Mouse (Mus musculus): ENCODE measurements at regions not wholly inside any gene's neighbourhood (a gene's known extent, or its start where the extent isn't known, plus 50 kb on each side); places are given as distances from the start of the nearest gene placed in this dataset.

DNA sequence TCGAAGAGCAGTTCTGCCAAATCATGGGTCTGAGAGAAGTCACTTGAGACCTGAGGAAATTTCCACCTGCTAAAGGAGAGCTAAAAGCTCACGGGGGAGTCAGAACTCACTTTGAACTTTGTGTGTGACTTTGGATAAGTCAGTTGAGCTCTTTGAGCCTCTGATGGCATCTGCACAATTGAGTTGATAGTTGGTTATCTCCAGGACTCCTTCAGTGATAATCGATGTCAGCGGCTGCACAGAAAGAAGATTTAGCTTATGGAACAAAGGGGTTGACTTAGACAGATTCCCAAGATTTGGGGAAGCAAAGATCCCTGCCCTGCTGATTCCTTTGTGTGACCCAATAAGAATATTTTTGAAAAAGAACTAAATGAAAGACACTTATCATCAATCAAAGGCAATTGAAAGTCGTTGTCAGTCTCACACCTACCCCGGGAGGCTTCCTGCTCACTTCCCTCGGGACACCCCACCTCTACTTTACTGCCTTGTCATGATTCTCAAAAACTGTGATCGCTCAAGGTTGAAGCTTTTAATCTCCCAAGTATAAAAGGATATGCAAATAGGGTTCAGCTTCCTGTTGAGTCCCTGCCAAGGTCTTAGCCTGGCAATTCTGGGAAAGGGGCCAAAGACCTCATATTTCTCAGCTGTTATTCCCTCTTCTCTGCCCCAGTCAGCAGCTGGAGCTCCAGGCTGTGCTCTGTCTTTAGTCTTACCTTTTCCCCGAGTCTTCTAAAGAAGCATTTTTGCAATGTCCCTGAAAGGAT lies 145.4 kb downstream of the Dad1 start:
- Histone ChIP-seq H3K27ac (ENCODE audit: low read depth) (no peak overlapping the region), H3K4me3 (ENCODE audit: low read depth, low read length) (no peak overlapping the region), H3K9ac (replicated peaks) (no peak overlapping the region), H3K4me2 (ENCODE audit: low read depth, low read length) (no peak overlapping the region), H3K9me3 (ENCODE audit: low read length) (no peaks in the 10 kb centered on the region), H3K27me3 (ENCODE audit: insufficient read depth, low read length) (no peaks in the 10 kb centered on the region), H3K36me3 (replicated peaks; ENCODE audit: insufficient read depth, low read length) (no peaks in the 10 kb centered on the region), H3K4me1 (ENCODE audit: insufficient read depth) (no peaks in the 10 kb centered on the region)
- 23% methylated on average over 9 of the region's 9 CpGs for WGBS (ENCODE audit: insufficient replicate concordance)
- TF ChIP-seq CTCF (IDR thresholded peaks at IDR 0.05; ENCODE audit: low read depth) (no peak), EP300 (IDR thresholded peaks at IDR 0.05; ENCODE audit: low read depth) (0 out of 2 replicates have a peak, but pooled peaks have one; percentile 9)
- DNase-seq, result peak; percentile 19
- no peak for ATAC-seq

DNA sequence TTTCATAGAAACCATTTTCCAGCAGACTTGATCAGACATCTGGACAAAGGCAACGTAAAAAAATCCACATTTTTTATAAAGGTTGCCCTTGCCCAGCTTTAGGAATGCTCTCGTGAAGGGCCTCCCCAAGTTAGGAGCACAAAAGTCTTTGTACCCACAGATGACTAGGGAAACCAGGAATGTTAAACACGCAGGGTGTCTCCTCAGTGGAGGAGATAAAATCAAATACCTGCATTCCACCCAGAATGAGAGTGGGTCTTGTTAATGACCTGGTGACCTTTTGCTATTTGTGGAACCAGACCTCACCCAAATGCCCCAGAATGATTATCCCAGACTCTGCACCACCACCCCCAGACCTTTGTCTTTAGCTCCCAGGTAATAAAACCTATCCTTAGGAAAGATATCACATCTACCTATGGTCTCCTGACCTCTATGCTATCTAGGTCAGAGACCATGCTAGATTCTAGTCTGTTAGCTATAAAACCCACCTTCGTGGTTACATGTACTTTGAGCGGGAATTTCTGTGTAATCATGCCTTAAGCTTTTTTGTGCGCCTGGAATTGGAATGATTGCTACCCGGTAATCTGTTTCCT lies 146.6 kb downstream of the Dad1 start:
- Histone ChIP-seq H3K4me1 (ENCODE audit: insufficient read depth) (no peaks in the 10 kb centered on the region), H3K4me3 (ENCODE audit: low read depth, low read length) (no peak overlapping the region), H3K36me3 (replicated peaks; ENCODE audit: insufficient read depth, low read length) (no peaks in the 10 kb centered on the region), H3K27me3 (ENCODE audit: insufficient read depth, low read length) (no peaks in the 10 kb centered on the region), H3K27ac (ENCODE audit: low read depth) (no peak overlapping the region), H3K9ac (replicated peaks) (no peak overlapping the region), H3K4me2 (ENCODE audit: low read depth, low read length) (no peak overlapping the region), H3K9me3 (ENCODE audit: low read length) (no peaks in the 10 kb centered on the region)
- WGBS (ENCODE audit: insufficient replicate concordance), result 74% methylated on average over 7 of the region's 7 CpGs
- no peak for DNase-seq
- no peak for ATAC-seq
- TF ChIP-seq EP300 (IDR thresholded peaks at IDR 0.05; ENCODE audit: low read depth), result no peak
- TF ChIP-seq CTCF (IDR thresholded peaks at IDR 0.05; ENCODE audit: low read depth), result no peak

DNA sequence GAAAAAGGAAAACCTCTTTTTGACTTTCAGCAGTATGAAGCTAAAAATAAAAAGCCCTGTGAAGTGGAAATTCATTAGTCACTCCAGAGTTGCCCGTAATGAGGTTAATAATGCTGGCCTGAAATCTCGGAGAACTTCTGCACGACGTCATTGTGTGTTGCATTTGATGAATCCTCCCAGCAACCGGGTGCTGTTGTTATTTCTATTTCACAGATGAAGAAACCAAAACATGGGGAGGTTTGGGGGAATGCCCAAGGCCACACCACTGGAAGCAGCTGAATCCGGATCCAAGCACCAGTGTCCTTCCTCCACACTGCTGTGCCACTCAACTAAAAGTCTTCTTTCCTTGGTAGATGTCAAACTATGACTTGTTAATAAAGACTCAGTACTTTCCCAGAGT lies 149.7 kb downstream of the Dad1 start:
- TF ChIP-seq CTCF (IDR thresholded peaks at IDR 0.05; ENCODE audit: low read depth), result no peak
- no peak for TF ChIP-seq EP300 (IDR thresholded peaks at IDR 0.05; ENCODE audit: low read depth)
- Histone ChIP-seq H3K4me2 (ENCODE audit: low read depth, low read length) (no peak overlapping the region), H3K36me3 (replicated peaks; ENCODE audit: insufficient read depth, low read length) (no peaks in the 10 kb centered on the region), H3K9me3 (ENCODE audit: low read length) (no peaks in the 10 kb centered on the region), H3K27ac (ENCODE audit: low read depth) (no peak overlapping the region), H3K4me3 (ENCODE audit: low read depth, low read length) (no peak overlapping the region), H3K27me3 (ENCODE audit: insufficient read depth, low read length) (no peaks in the 10 kb centered on the region), H3K4me1 (ENCODE audit: insufficient read depth) (no peaks in the 10 kb centered on the region), H3K9ac (replicated peaks) (no peak overlapping the region)
- DNase-seq, result no peak
- WGBS (ENCODE audit: insufficient replicate concordance), result 79% methylated on average over 6 of the region's 6 CpGs
- no peak for ATAC-seq

GRCm38 (mm10) chr14:54103541-54103940 lies 150.4 kb downstream of the Dad1 start:
- Histone ChIP-seq H3K4me3 (ENCODE audit: low read depth, low read length) (no peak overlapping the region), H3K9me3 (ENCODE audit: low read length) (no peaks in the 10 kb centered on the region), H3K27me3 (ENCODE audit: insufficient read depth, low read length) (no peaks in the 10 kb centered on the region), H3K36me3 (replicated peaks; ENCODE audit: insufficient read depth, low read length) (no peaks in the 10 kb centered on the region), H3K4me2 (ENCODE audit: low read depth, low read length) (no peak overlapping the region), H3K27ac (ENCODE audit: low read depth) (no peak overlapping the region), H3K4me1 (ENCODE audit: insufficient read depth) (no peaks in the 10 kb centered on the region), H3K9ac (replicated peaks) (no peak overlapping the region)
- ATAC-seq (no peak), DNase-seq (no peak)
- TF ChIP-seq EP300 (IDR thresholded peaks at IDR 0.05; ENCODE audit: low read depth) (no peak), CTCF (IDR thresholded peaks at IDR 0.05; ENCODE audit: low read depth) (no peak)
- WGBS (ENCODE audit: insufficient replicate concordance), result 80% methylated on average over 5 of the region's 5 CpGs

DNA sequence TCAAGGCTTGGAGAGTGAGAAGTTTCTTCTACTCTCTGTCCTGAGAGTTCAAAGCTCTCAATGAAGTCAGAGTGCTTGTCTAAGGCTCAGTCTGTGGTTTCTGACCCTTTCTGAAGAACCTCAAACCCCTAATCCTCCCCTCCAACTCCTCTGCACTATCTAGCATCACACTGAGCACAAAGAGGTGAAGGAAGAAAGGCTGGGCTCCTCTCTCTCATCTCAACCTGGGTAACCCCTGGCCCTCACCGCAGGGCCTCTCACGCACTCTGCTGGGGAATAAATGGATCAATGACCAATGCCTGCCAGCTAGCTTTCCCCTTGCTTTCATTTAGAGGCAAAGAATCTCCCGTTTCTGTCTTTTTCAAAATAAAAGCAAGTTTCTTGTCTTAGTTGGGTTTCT lies 150.8 kb downstream of the Dad1 start:
- no peak overlapping the region for H3K4me3 ChIP-seq (ENCODE audit: low read depth, low read length)
- ATAC-seq, result no peak

DNA sequence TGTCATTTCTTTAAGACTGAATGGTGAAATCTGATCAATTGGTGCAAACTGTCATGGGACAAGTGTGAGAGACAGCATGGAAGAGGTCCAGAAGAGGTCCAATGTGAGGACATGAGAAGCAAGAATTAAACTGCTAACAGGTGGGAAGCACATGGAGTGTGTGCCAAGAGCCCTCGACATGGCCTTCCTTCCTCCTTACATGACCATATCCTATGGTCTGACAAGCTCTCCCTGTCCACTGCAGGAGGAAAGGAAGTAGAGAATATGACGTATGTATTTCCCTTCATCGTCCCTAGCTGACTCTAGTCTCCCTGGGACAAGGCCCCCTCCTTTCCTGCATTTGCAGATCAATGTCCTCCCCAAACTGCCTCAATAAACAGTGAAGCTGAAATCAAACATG lies 152.1 kb downstream of the Dad1 start:
- no peak for DNase-seq
- no peak for ATAC-seq
- TF ChIP-seq EP300 (IDR thresholded peaks at IDR 0.05; ENCODE audit: low read depth), result no peak
- no peak for TF ChIP-seq CTCF (IDR thresholded peaks at IDR 0.05; ENCODE audit: low read depth)
- no peak overlapping the region for H3K4me3 ChIP-seq (ENCODE audit: low read depth, low read length)
- H3K27ac ChIP-seq (ENCODE audit: low read depth), result no peak overlapping the region
- no peak overlapping the region for H3K4me2 ChIP-seq (ENCODE audit: low read depth, low read length)
- H3K36me3 ChIP-seq (replicated peaks; ENCODE audit: insufficient read depth, low read length), result no peaks in the 10 kb centered on the region
- H3K4me1 ChIP-seq (ENCODE audit: insufficient read depth), result peaks cover 10% of the 10 kb centered on the region; the same call in 1 of the 2 replicates
- H3K27me3 ChIP-seq (ENCODE audit: insufficient read depth, low read length), result no peaks in the 10 kb centered on the region
- no peak overlapping the region for H3K9ac ChIP-seq (replicated peaks)
- H3K9me3 ChIP-seq (ENCODE audit: low read length), result no peaks in the 10 kb centered on the region
- 26% methylated on average over 3 of the region's 3 CpGs for WGBS (ENCODE audit: insufficient replicate concordance)

More for the DNA sequence above, 150.8 kb downstream of the Dad1 start:
- H3K27me3 ChIP-seq (ENCODE audit: insufficient read depth, low read length), result no peaks in the 10 kb centered on the region
- no peak overlapping the region for H3K27ac ChIP-seq (ENCODE audit: low read depth)
- H3K36me3 ChIP-seq (replicated peaks; ENCODE audit: insufficient read depth, low read length), result no peaks in the 10 kb centered on the region
- peaks cover 1% of the 10 kb centered on the region; the same call in 1 of the 2 replicates for H3K4me1 ChIP-seq (ENCODE audit: insufficient read depth)
- DNase-seq, result no peak
- H3K9ac ChIP-seq (replicated peaks), result no peak overlapping the region
- 62% methylated on average over 3 of the region's 3 CpGs for WGBS (ENCODE audit: insufficient replicate concordance)
- H3K9me3 ChIP-seq (ENCODE audit: low read length), result no peaks in the 10 kb centered on the region
- no peak for TF ChIP-seq CTCF (IDR thresholded peaks at IDR 0.05; ENCODE audit: low read depth)
- no peak for TF ChIP-seq EP300 (IDR thresholded peaks at IDR 0.05; ENCODE audit: low read depth)
- no peak overlapping the region for H3K4me2 ChIP-seq (ENCODE audit: low read depth, low read length)
